Comparison of ENCODE assay signal across 24 mouse cellular contexts in the genomic region with DNA sequence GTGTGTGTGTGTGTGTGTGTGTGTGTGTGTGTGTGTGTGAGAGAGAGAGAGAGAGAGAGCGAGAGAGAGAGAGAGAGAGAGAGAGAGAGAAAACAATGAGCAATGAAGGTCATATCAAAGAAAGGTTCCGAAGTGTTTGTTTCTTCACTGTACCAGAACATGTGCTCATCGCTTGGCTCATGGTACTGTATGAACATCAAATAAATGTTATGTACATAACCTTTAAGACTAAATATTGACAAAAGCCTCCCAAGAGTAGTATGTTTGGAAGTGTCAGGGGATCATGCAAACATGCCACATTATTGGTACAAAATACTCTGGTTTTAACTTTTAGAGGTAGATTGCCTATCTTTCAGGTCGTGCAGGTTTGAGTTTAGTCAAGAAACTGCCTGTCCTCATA.
"Had no signal": no experiment of that assay in that cellular context is flagged by ENCODE, and none has a peak within 500 bp of the region (broad histone marks: within the 10 kb centered on the region; RNA-seq: fewer than 3 reads in every experiment).

No protein-coding gene starts in this region.

- DNase-seq: kidney, adult 11 months; kidney, adult 8-10 months; kidney, postnatal 10 days; kidney, postnatal 36 days; layer of hippocampus, postnatal 36 days; left cerebral cortex, postnatal 4 days; lung, embryonic 14.5 days; lung, postnatal 14 days; lung, postnatal 4 days; retina, postnatal 1 day; right cerebral cortex, postnatal 25 days; spleen, adult 18-20 months; thymus, adult 18-20 months; thymus, postnatal 4 days had no signal

- H3K4me3 ChIP-seq: hindbrain, embryonic 15.5 days; intestine, embryonic 15.5 days; kidney, embryonic 15.5 days; left cerebral cortex, adult 2 months; limb, embryonic 12.5 days; limb, embryonic 15.5 days; midbrain, embryonic 12.5 days; midbrain, embryonic 15.5 days; neural tube, embryonic 12.5 days; neural tube, embryonic 15.5 days had no signal

- H3K9me3 ChIP-seq: hindbrain, embryonic 15.5 days; intestine, embryonic 15.5 days; kidney, embryonic 15.5 days; limb, embryonic 12.5 days; limb, embryonic 15.5 days; midbrain, embryonic 12.5 days; midbrain, embryonic 15.5 days; neural tube, embryonic 12.5 days; neural tube, embryonic 15.5 days had no signal

- ATAC-seq: intestine, embryonic 15.5 days; midbrain, embryonic 15.5 days had no signal

- H3K36me3 ChIP-seq: hindbrain, embryonic 15.5 days; intestine, embryonic 15.5 days; kidney, embryonic 15.5 days; limb, embryonic 12.5 days; limb, embryonic 15.5 days; midbrain, embryonic 12.5 days; midbrain, embryonic 15.5 days; neural tube, embryonic 12.5 days; neural tube, embryonic 15.5 days had no signal

- H3K27ac ChIP-seq: hindbrain, embryonic 15.5 days; intestine, embryonic 15.5 days; kidney, embryonic 15.5 days; left cerebral cortex, adult 2 months; limb, embryonic 12.5 days; limb, embryonic 15.5 days; midbrain, embryonic 12.5 days; midbrain, embryonic 15.5 days; neural tube, embryonic 12.5 days; neural tube, embryonic 15.5 days had no signal

- H3K4me2 ChIP-seq: hindbrain, embryonic 15.5 days; intestine, embryonic 15.5 days; kidney, embryonic 15.5 days; limb, embryonic 12.5 days; limb, embryonic 15.5 days; lung, embryonic 14.5 days; midbrain, embryonic 12.5 days; midbrain, embryonic 15.5 days; neural tube, embryonic 12.5 days; neural tube, embryonic 15.5 days had no signal

- H3K27me3 ChIP-seq: hindbrain, embryonic 15.5 days; intestine, embryonic 15.5 days; kidney, embryonic 15.5 days; limb, embryonic 12.5 days; limb, embryonic 15.5 days; midbrain, embryonic 12.5 days; midbrain, embryonic 15.5 days; neural tube, embryonic 12.5 days; neural tube, embryonic 15.5 days had no signal

- H3K9ac ChIP-seq: hindbrain, embryonic 15.5 days; intestine, embryonic 15.5 days; kidney, embryonic 15.5 days; limb, embryonic 12.5 days; limb, embryonic 15.5 days; lung, embryonic 14.5 days; midbrain, embryonic 12.5 days; midbrain, embryonic 15.5 days; neural tube, embryonic 12.5 days; neural tube, embryonic 15.5 days had no signal

- H3K4me1 ChIP-seq: hindbrain, embryonic 15.5 days; intestine, embryonic 15.5 days; kidney, embryonic 15.5 days; limb, embryonic 12.5 days; limb, embryonic 15.5 days; midbrain, embryonic 12.5 days; midbrain, embryonic 15.5 days; neural tube, embryonic 12.5 days; neural tube, embryonic 15.5 days had no signal
